Mouse (Mus musculus): ENCODE data around the gene Olfr295. TPM values are rescaled to one million over a fixed set of nuclear protein-coding genes. Genes with fewer than 3 reads are reported as not detected.

The Olfr295 gene
- polyA plus RNA-seq (2012; ENCODE audit: insufficient read depth, low replicate concordance): not detected in 2 replicates

DNA sequence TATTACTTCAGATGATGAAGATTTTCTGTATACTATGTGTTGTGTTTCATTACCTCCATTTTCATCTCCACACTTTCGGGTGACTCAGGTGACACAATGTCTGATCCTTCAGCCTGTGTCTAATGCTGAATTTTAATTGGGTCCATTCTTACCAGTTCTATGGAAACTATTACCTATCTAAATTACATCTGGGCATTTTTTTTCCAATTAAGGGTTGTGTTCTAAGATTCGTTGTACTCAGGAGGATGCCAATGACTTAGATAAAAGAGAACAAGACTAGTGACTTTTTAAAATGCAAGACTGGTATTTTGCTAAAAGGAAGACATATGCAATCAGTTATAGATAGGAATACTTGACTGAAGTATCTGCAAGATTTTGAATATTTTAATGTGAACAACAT lies at the start of gene Olfr295:
Olfr295 (plus strand) TSS at position 301 of the 400 bp plus-strand sequence.
- Histone ChIP-seq H3K36me3 (replicated peaks; ENCODE audit: low read length) (no peaks in the 10 kb centered on the region), H3K27me3 (replicated peaks) (no peaks in the 10 kb centered on the region), H3K4me3 (replicated peaks) (no peak within 1 kb of the TSS), H3K4me1 (no peaks in the 10 kb centered on the region), H3K9me3 (no peaks in the 10 kb centered on the region)
- TF ChIP-seq FLI1 (IDR thresholded peaks at IDR 0.05; ENCODE audit: low read length): no peak

DNA sequence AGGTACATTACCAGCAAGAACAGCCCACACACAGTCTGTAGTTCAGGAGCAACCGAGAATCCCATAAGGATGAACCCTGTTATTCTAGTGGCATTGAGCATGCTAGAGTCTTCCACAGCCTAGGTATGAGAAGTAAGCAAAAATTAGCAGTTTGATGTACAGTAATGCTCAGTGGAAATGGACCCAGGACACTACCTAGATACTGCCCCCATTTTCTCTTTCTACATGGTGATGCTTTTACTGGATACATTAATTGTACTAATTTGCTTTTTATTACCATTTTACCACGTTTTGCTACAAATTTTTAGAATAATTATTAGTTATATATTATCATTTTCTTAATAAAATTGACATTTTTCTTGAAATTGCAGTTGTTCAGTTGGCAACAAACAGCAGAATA lies 32.9 kb downstream of the Olfr295 start, which contains the start of gene Olfr294:
Olfr294 (minus strand) TSS at position 101 of the 400 bp plus-strand sequence.
- no peaks in the 10 kb centered on the region for H3K27me3 ChIP-seq (replicated peaks)
- no peaks in the 10 kb centered on the region for H3K36me3 ChIP-seq (replicated peaks; ENCODE audit: low read length)
- no peak for TF ChIP-seq FLI1 (IDR thresholded peaks at IDR 0.05; ENCODE audit: low read length)
- TF ChIP-seq GATA1 (IDR thresholded peaks at IDR 0.05; ENCODE audit: borderline replicate concordance, low read length): no peak
- no peak within 1 kb of the TSS for H3K4me3 ChIP-seq (replicated peaks)
- no peaks in the 10 kb centered on the region for H3K4me1 ChIP-seq
- H3K9me3 ChIP-seq: no peaks in the 10 kb centered on the region

Other genes with a start within 250 kb of the Olfr295 start
- gene Olfr307, start 246.3 kb upstream of the Olfr295 start, polyA plus RNA-seq (2012; ENCODE audit: insufficient read depth, low replicate concordance): not detected in 2 replicates
- gene Olfr305, start 216.9 kb upstream of the Olfr295 start, polyA plus RNA-seq (2012; ENCODE audit: insufficient read depth, low replicate concordance): 0.47 TPM in 1 of 2 replicates, not detected in the other
- not detected in 2 replicates for gene Olfr304, start 197.2 kb upstream of the Olfr295 start, polyA plus RNA-seq (2012; ENCODE audit: insufficient read depth, low replicate concordance)
- not detected in 2 replicates for gene Olfr303, start 186.1 kb upstream of the Olfr295 start, polyA plus RNA-seq (2012; ENCODE audit: insufficient read depth, low replicate concordance)
- not detected in 2 replicates for gene Olfr301, start 180.0 kb upstream of the Olfr295 start, polyA plus RNA-seq (2012; ENCODE audit: insufficient read depth, low replicate concordance)
- not detected in 2 replicates for gene Olfr299, start 123.9 kb upstream of the Olfr295 start, polyA plus RNA-seq (2012; ENCODE audit: insufficient read depth, low replicate concordance)
- gene Olfr298, start 91.4 kb upstream of the Olfr295 start, polyA plus RNA-seq (2012; ENCODE audit: insufficient read depth, low replicate concordance): not detected in 2 replicates
- gene Olfr297, start 63.9 kb upstream of the Olfr295 start, polyA plus RNA-seq (2012; ENCODE audit: insufficient read depth, low replicate concordance): not detected in 2 replicates
- not detected in 2 replicates for gene Olfr294, start 32.8 kb downstream of the Olfr295 start, polyA plus RNA-seq (2012; ENCODE audit: insufficient read depth, low replicate concordance)
- not detected in 2 replicates for gene Olfr293, start 65.2 kb downstream of the Olfr295 start, polyA plus RNA-seq (2012; ENCODE audit: insufficient read depth, low replicate concordance)
- not detected in 2 replicates for gene Olfr292, start 104.5 kb downstream of the Olfr295 start, polyA plus RNA-seq (2012; ENCODE audit: insufficient read depth, low replicate concordance)
- gene Folh1, start 192.1 kb downstream of the Olfr295 start, polyA plus RNA-seq (2012; ENCODE audit: insufficient read depth, low replicate concordance): not detected in 2 replicates
- gene Vmn2r77, start 211.2 kb downstream of the Olfr295 start, polyA plus RNA-seq (2012; ENCODE audit: insufficient read depth, low replicate concordance): not detected in 2 replicates